Mouse (Mus musculus): Measurements from ENCODE around the gene Ndufv3.

GRCm38 (mm10) chr17:31499725-31500124 is 20.2 kb upstream of the Ndufv3 start:
- TF ChIP-seq GATA1 (IDR thresholded peaks at IDR 0.05; ENCODE audit: low read length) (no peak), TAL1 (IDR thresholded peaks at IDR 0.05; ENCODE audit: low read length) (no peak)
